Mouse (Mus musculus) left cerebral cortex, adult 11 months (tissue): Measurements from ENCODE around the gene Znrf1.
A peak's percentile ranks its signal among the peaks of the same experiment; 100 is the strongest.
"Not testable (repeated sequence)": the region's sequence is repeated elsewhere in the genome, so short reads cannot be mapped to it uniquely, and the experiment has no call there.

Experiments used
- DNase-seq: peaks from one replicate; pipeline ENCODE4 v3.0.0; 2022; ENCODE audit warnings: low spot score

The Znrf1 gene

GRCm38 (mm10) chr8:111536031-111536977 lies at the start of gene Znrf1:
Gene Znrf1, plus strand, starts transcription at chr8:111536097.
- peak; percentile 37 for DNase-seq

DNA sequence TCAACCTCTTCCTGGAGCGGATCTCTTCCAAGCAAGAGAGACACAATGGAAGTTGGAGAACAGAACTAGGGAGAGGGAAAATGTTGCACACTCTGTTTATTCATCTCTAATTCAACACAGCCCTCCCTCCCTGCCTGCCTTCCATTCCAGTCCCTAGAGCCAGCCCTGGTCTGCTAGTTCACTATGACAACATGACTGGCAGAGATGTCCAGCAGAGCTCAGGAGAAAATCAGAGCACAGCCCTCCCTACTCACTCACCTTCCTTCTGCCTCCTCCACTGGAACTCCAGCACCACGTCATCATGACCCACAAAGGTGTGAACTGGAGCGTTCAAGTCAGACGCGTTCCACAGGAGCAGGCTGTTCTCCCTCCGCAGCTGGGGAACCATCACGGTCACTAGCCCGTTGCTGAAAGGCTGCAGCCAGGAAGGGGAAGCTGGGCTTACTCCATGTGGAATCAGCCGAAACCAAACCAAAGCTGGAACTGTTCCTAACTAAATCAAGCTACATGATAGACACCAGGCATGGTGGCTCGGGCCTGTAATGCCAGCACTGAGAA lies 45.8 kb upstream of the Znrf1 start:
- DNase-seq, result no peak

- no peak for DNase-seq
These were observed 44.7 kb upstream of the Znrf1 start for GRCm38 (mm10) chr8:111491191-111491590.

- no peak for DNase-seq
These were observed 43.4 kb upstream of the Znrf1 start for GRCm38 (mm10) chr8:111492508-111492907.

DNA sequence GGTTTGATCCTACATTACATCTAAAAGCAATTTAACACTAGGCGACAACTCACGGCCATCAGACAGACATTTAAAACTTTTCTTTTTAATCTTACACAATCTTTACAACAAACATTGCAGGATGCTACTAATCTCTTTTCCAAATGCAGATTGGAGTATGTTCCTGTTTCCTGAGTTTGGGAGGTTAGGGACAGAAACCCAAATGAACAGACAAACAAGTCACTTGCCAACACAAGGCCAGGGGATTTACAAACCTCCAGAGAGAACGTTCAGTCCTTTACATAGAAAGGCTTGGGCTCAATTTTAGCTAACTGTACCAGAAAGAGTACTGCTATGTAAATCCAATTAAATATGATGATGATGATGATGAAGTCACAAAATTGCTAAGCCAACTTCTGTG lies 42.7 kb upstream of the Znrf1 start:
- DNase-seq, result no peak

DNA sequence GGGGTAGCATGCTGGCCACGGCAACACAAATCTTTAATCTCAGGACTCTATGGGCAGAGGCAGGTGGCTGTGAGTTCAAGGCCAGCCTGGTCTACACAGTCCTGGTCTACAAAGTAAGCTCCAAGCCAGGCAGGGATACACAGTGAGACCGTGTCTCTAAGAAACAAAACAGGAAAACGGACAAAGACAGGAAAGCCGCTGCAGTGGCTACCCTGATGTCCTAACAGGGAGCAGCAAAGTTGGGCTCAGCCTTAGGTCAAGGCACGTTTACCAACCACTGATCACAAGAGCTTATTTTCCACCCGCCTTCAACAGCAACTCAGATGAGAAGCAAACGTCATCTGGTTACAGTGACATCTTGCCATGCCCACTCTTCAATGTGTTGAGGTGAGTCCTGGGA lies 39.6 kb upstream of the Znrf1 start:
- no peak for DNase-seq

DNA sequence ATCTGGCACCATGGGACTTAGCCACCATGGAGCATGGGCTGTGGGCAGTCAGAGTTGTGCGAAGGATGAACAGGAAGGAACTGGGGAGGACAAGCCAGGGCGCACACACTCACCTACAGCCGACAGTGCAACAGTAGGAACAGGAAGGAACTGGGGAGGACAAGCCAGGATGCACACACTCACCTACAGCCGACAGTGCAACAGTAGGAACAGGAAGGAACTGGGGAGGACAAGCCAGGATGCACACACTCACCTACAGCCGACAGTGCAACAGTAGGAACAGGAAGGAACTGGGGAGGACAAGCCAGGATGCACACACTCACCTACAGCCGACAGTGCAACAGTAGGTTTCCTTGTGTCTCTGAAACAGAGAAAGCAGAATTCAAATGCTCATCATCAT lies 37.6 kb upstream of the Znrf1 start:
- DNase-seq, result not testable (repeated sequence)

DNA sequence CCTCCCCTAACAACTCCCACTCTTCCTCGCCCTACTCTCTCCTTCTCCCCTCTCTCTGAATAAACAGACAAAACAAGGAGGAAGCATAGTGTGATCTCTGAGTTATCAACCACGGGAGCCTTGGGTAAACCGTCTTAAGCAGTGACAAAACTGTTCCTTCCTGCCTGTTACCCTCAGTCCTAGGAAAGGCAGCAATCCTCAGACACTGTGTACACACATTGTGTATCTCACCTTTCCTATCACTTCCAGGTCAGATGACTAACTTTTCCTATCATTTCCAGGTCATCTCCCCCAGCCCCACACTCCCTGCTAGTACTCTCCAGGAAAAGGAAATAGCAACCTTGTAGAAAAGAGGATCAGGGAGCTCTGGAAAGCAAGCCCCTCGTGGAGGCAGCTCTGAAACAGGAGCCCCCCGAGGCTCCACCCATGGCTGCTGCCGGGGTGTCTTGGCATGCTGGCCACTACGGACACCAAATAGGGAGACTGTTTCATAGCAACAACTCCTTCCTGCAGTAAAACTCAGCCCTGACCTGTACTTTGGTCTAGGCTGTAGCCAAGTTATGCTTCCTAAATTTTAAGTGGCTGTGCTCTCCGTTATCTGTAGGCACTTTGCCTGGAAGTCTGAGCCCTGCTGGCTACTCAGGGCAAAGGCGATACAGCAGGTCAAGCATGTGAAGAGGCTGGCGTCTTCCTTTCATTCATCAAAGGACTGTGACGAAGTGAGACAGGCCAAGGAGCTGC lies 34.0 kb upstream of the Znrf1 start:
- DNase-seq, result no peak

DNA sequence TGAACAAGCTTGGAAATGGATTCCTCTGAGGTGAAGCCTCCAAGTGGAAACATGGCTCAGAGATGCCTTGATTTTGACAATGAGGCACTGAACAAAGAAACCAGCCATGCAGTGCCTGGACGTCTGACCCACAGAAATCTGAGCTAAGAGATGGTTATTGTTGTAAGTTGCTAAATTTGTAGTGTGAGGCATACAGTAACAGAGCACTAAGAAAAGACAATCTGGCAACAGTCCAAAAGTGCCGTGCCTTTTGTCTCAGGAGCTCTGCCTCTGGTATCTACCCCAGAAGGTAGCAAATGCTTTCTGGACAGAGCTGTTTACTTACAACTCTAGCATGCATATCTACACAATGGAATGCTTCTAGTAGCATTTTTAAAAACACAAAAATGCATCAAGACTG lies 27.3 kb upstream of the Znrf1 start:
- DNase-seq, result no peak

GRCm38 (mm10) chr8:111509278-111509677 lies 26.6 kb upstream of the Znrf1 start:
- DNase-seq, result no peak

DNA sequence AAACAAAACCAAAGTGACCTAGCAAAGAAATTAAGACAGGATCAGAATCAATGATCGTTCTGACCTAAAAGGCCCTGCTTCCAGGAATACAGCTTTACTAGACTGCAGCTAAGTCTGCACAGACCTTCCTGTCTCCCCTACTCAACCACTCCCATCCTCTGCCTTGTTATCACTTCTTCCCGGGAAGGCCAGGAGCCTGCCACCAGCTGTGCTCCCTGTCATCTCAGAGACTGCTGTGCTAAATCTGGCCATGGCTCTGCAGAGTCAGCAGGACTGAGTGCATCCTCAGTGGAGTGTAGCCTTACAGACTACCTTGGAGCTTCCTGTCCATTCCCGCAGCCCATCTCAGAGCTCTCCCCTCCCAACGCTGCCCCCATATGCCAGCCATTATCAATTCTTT lies 25.5 kb upstream of the Znrf1 start:
- DNase-seq, result no peak

DNA sequence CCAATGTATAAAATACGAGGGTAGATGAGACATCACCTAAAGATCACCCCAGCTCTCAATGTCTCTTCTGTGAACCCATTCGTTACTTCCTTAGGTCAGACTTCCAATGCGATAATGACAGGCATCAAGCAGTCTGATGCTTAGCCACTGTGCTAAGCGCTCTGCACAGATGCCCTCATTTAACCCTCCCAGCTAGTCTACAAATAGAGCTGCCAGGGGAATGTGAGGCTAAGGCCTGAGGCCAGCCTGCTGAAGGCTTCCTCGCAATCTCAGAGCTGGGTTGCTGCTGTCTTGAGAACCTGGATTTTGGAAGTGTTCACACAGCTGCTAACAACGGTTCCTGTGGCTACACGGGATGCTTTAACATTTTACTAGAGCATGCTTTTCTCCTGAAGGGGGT lies 23.0 kb upstream of the Znrf1 start:
- DNase-seq, result no peak

- DNase-seq, result no peak
These were observed 22.5 kb upstream of the Znrf1 start for GRCm38 (mm10) chr8:111513446-111513845.

- no peak for DNase-seq
These were observed 19.4 kb upstream of the Znrf1 start for GRCm38 (mm10) chr8:111516451-111517035.

- DNase-seq, result no peak
These were observed 18.4 kb upstream of the Znrf1 start for GRCm38 (mm10) chr8:111517466-111517865.

DNA sequence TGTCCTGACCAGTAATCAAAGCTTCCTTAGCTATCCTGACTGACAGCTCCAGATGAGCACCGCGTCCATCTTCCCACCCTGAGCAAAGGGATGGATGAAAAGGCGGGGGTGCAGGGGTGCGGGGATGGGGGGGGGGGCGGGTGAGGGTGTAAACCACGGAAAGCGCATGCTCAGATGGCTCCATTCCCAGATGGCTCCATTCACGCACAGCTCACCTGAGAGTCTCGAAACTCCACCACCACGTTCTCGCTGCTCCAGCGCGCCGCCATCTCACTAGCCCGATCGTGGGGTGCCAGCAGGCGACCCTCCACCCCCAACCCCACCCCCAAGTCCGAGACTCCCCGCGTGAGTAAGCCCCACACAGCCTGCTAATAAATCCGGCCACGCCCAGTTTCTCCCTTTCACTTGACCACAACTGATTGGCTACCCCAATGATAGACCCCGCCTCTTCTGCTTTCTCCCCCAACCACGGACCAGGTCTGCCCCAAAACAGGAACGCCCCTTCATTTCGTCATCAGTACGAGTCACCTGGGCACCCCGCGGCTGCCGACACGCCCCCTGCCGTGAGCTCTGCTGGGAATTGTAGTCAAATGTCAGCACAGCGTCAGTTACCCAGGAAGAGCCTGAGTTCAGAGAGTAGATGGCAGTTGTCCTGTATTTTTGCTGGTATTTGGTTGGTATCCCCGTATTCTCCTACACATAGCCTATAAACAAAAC lies 14.0 kb upstream of the Znrf1 start, which contains the start of gene Wdr59:
Gene Wdr59, minus strand, starts transcription at position 380 of the 717 bp plus-strand sequence.
- DNase-seq, result peak; percentile 98

- DNase-seq, result no peak
These were observed 9.4 kb upstream of the Znrf1 start for GRCm38 (mm10) chr8:111526403-111527024.

GRCm38 (mm10) chr8:111527149-111527548 lies 8.7 kb upstream of the Znrf1 start:
- no peak for DNase-seq

GRCm38 (mm10) chr8:111528071-111528470 lies 7.8 kb upstream of the Znrf1 start:
- DNase-seq, result no peak

DNA sequence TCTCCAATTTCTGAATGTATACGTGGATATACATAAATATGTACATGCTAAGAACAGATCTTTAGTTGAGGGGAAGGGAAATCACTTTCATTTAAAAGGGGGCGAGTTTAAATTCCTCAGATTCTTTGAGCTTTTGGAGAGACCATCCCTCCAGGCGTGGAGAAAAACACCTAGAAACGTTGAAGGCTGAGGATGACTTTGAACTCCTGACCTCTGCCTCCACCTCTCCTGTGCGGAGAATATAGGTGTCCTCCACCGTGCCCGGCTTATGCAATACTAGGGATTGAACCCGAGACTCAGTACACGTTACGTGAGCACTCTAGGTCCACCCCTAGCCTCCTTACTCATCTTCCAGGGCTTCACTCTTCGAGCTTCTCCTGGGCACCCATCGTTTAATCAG lies 4.7 kb upstream of the Znrf1 start:
- no peak for DNase-seq

DNA sequence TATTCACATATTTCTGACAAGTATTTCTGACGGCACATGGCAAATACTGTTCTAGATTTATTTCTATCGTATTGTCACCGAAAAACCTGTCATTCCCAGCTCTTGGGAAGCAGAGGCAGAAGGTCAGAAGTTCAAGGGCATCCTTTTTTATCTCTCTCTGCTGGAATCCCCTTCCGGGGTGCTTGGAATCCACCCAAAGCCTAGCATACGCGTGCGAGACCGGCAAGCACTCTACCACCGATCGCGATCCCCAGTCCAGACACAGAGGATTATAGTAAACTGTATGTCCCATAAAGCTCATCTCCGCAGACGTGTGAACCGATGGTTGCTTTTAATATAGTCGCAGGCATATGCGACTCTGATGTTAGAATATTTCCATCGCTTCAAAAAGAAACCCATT lies 4.3 kb upstream of the Znrf1 start:
- DNase-seq, result no peak
